Mouse (Mus musculus): ENCODE data around the gene Cyp4v3.

GRCm38 (mm10) chr8:45381075-45381962 lies 48.3 kb upstream of the Cyp4v3 start:
- TF ChIP-seq CTCF (IDR thresholded peaks at IDR 0.05; ENCODE audit: extremely low read depth, insufficient read depth, low read length), result no peak
- no peak for TF ChIP-seq POLR2A (IDR thresholded peaks at IDR 0.05; ENCODE audit: extremely low read depth, insufficient read depth, low read length)
